ENCODE assay signal across 8 mouse cellular contexts in the genomic region with DNA sequence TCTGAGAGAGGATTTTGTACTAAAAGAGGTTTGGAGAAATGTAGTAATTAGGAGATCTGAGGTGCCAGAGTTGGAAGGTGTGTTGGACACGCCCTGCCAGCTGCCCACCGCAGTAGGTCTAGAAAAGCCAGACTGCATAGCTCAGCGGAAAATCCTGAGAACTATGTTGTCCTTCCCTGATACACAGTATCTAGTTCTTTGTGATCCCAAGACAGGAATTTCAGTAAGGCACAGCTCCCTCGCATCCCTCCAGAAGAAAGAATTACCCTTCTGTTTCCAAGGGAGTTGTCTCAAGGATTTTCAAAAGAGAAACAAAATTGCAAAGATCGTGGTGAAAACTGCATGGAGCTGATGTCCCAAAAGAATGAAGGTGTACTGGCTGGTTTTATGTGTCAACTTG. TPM values are rescaled to one million over a fixed set of nuclear protein-coding genes. Genes with fewer than 3 reads are reported as not detected.
A peak's percentile ranks its signal among the peaks of the same experiment; 100 is the strongest.
DNase-seq lines count a peak whose midpoint lies in the region; ATAC-seq lines count a peak whose summit lies in the region.

No protein-coding gene starts in this region.

- H3K27me3 ChIP-seq in kidney, embryonic 16.5 days (ENCODE audit: insufficient read depth, low read length): no peaks in the 10 kb centered on the region
- H3K27me3 ChIP-seq in embryonic facial prominence, embryonic 11.5 days (ENCODE audit: control insufficient read depth, insufficient read depth, low read length): no peaks in the 10 kb centered on the region
- H3K27me3 ChIP-seq in intestine, embryonic 14.5 days (replicated peaks; ENCODE audit: control insufficient read depth, insufficient read depth, low read length): no peaks in the 10 kb centered on the region
- no peaks in the 10 kb centered on the region for H3K27me3 ChIP-seq in neural tube, embryonic 11.5 days (ENCODE audit: control insufficient read depth, insufficient read depth, low read length)

- DNase-seq in kidney, postnatal 14 days: no peak
- DNase-seq in embryonic facial prominence, embryonic 11.5 days (ENCODE audit: low spot score): no peak
- DNase-seq in intestine, embryonic 14.5 days (ENCODE audit: low spot score): no peak
- no peak for DNase-seq in neural tube, embryonic 11.5 days (ENCODE audit: low spot score)
- no peak for DNase-seq in T-cell, adult 2 months (ENCODE audit: low spot score)
- DNase-seq in gastrocnemius, adult 8-10 months (ENCODE audit: low spot score in 2 of 2): no peak
- DNase-seq in natural killer cell, adult 2 months (ENCODE audit: low spot score in 2 of 2): no peak

- peaks cover 30% of the 10 kb centered on the region for H3K36me3 ChIP-seq in kidney, embryonic 16.5 days (ENCODE audit: insufficient read depth, low read length)
- H3K36me3 ChIP-seq in embryonic facial prominence, embryonic 11.5 days (replicated peaks; ENCODE audit: control insufficient read depth, insufficient read depth, low read depth, low read length): peaks cover 19% of the 10 kb centered on the region
- peaks cover 32% of the 10 kb centered on the region for H3K36me3 ChIP-seq in intestine, embryonic 14.5 days (ENCODE audit: control insufficient read depth, insufficient read depth, low read length)
- peaks cover 20% of the 10 kb centered on the region for H3K36me3 ChIP-seq in neural tube, embryonic 11.5 days (ENCODE audit: control insufficient read depth, insufficient read depth, low read length)

- WGBS in kidney, embryonic 16.5 days: under 1% methylated on average over 5 of the region's 5 CpGs
- WGBS in embryonic facial prominence, embryonic 11.5 days: 2% methylated on average over 5 of the region's 5 CpGs
- 0% methylated on average over 5 of the region's 5 CpGs for WGBS in intestine, embryonic 14.5 days
- 3% methylated on average over 5 of the region's 5 CpGs for WGBS in neural tube, embryonic 11.5 days

- peak overlapping the region; percentile 66 for H3K4me2 ChIP-seq in kidney, embryonic 16.5 days (replicated peaks; ENCODE audit: low read depth, low read length)
- peak overlapping the region; percentile 56 for H3K4me2 ChIP-seq in embryonic facial prominence, embryonic 11.5 days (ENCODE audit: low read depth, low read length)
- peak overlapping the region; percentile 78 for H3K4me2 ChIP-seq in intestine, embryonic 14.5 days (ENCODE audit: low read length)
- H3K4me2 ChIP-seq in neural tube, embryonic 11.5 days (ENCODE audit: low read depth): peak overlapping the region; percentile 63

- peak overlapping the region; percentile 99 for H3K9ac ChIP-seq in kidney, embryonic 16.5 days (replicated peaks; ENCODE audit: low read length)
- peak overlapping the region; percentile 74 for H3K9ac ChIP-seq in embryonic facial prominence, embryonic 11.5 days (replicated peaks; ENCODE audit: low read length)
- H3K9ac ChIP-seq in intestine, embryonic 14.5 days (ENCODE audit: low read length): peak overlapping the region; percentile 92
- H3K9ac ChIP-seq in neural tube, embryonic 11.5 days (ENCODE audit: low read length): peak overlapping the region; percentile 71

- no peak for ATAC-seq in kidney, embryonic 16.5 days (ENCODE audit: low FRiP score, low TSS enrichment)
- ATAC-seq in embryonic facial prominence, embryonic 11.5 days (replicated peaks; ENCODE audit: insufficient number of reproducible peaks, low FRiP score, low TSS enrichment, low read depth): no peak
- ATAC-seq in intestine, embryonic 14.5 days (replicated peaks; ENCODE audit: low FRiP score, low TSS enrichment, low read depth): no peak
- no peak for ATAC-seq in neural tube, embryonic 11.5 days (ENCODE audit: insufficient read depth, low FRiP score, low TSS enrichment)

- H3K27ac ChIP-seq in kidney, embryonic 16.5 days (ENCODE audit: low read length): peak overlapping the region; percentile 96
- H3K27ac ChIP-seq in embryonic facial prominence, embryonic 11.5 days (replicated peaks; ENCODE audit: low read depth, low read length): peak overlapping the region; percentile 92
- H3K27ac ChIP-seq in intestine, embryonic 14.5 days (ENCODE audit: low read depth): peak overlapping the region; percentile 97
- H3K27ac ChIP-seq in neural tube, embryonic 11.5 days (ENCODE audit: low read depth, low read length): peak overlapping the region; percentile 84

- peaks cover 46% of the 10 kb centered on the region for H3K4me1 ChIP-seq in kidney, embryonic 16.5 days (ENCODE audit: insufficient read depth, low read length)
- peaks cover 6% of the 10 kb centered on the region; the same call in 1 of the 2 replicates for H3K4me1 ChIP-seq in embryonic facial prominence, embryonic 11.5 days (ENCODE audit: control insufficient read depth, insufficient read depth, low read length)
- H3K4me1 ChIP-seq in intestine, embryonic 14.5 days (replicated peaks; ENCODE audit: control insufficient read depth, insufficient read depth, low read length): peaks cover 31% of the 10 kb centered on the region
- H3K4me1 ChIP-seq in neural tube, embryonic 11.5 days (ENCODE audit: control insufficient read depth, insufficient read depth, low read length): peaks cover 18% of the 10 kb centered on the region

- H3K9me3 ChIP-seq in kidney, embryonic 16.5 days (ENCODE audit: low read length): no peaks in the 10 kb centered on the region
- H3K9me3 ChIP-seq in embryonic facial prominence, embryonic 11.5 days (replicated peaks; ENCODE audit: control insufficient read depth, low read length): no peaks in the 10 kb centered on the region
- no peaks in the 10 kb centered on the region for H3K9me3 ChIP-seq in intestine, embryonic 14.5 days (ENCODE audit: control insufficient read depth, low read length)
- no peaks in the 10 kb centered on the region for H3K9me3 ChIP-seq in neural tube, embryonic 11.5 days (ENCODE audit: control insufficient read depth, low read length)

- H3K4me3 ChIP-seq in kidney, embryonic 16.5 days (ENCODE audit: low read length): peak overlapping the region; percentile 97
- peak overlapping the region; percentile 81 for H3K4me3 ChIP-seq in embryonic facial prominence, embryonic 11.5 days (ENCODE audit: low read depth, low read length)
- H3K4me3 ChIP-seq in intestine, embryonic 14.5 days (ENCODE audit: low read depth, low read length): peak overlapping the region; percentile 69
- H3K4me3 ChIP-seq in neural tube, embryonic 11.5 days (ENCODE audit: low read depth, low read length): peak overlapping the region; percentile 76

RNA-seq across cellular contexts. Expression of gene Tubb5, which starts 0.5 kb away (rescaled TPM):
- 905 and 985 TPM in 2 replicates for polyA plus RNA-seq in kidney, embryonic 16.5 days (2015; fragmentation: Nextera tagmentation; extraction: Ambion mirVana)
- 1,420 and 1,481 TPM in 2 replicates for polyA plus RNA-seq in embryonic facial prominence, embryonic 11.5 days (2014; fragmentation: Nextera tagmentation; extraction: Ambion mirVana)
- 923 and 1,006 TPM in 2 replicates for polyA plus RNA-seq in intestine, embryonic 14.5 days (2014; fragmentation: Nextera tagmentation; extraction: Ambion mirVana)
- polyA plus RNA-seq in neural tube, embryonic 11.5 days (2014; fragmentation: Nextera tagmentation; extraction: Ambion mirVana): 1,543 and 1,545 TPM in 2 replicates
- total RNA-seq in gastrocnemius, adult 8-10 months (2022): 10 to 100 TPM; 26.7 to 34.5 (median 28.3) TPM

RNA-seq across cellular contexts. Expression of gene Mdc1, which starts 2.7 kb away (rescaled TPM):
- 16.3 and 16.7 TPM in 2 replicates for polyA plus RNA-seq in kidney, embryonic 16.5 days (2015; fragmentation: Nextera tagmentation; extraction: Ambion mirVana)
- polyA plus RNA-seq in embryonic facial prominence, embryonic 11.5 days (2014; fragmentation: Nextera tagmentation; extraction: Ambion mirVana): 22.2 and 23.4 TPM in 2 replicates
- polyA plus RNA-seq in intestine, embryonic 14.5 days (2014; fragmentation: Nextera tagmentation; extraction: Ambion mirVana): 16.6 and 17.8 TPM in 2 replicates
- polyA plus RNA-seq in neural tube, embryonic 11.5 days (2014; fragmentation: Nextera tagmentation; extraction: Ambion mirVana): 15.0 and 18.3 TPM in 2 replicates
- 1 to 10 TPM; 3.2 to 5.0 (median 4.0) TPM for total RNA-seq in gastrocnemius, adult 8-10 months (2022)

RNA-seq across cellular contexts. Expression of gene Flot1, which starts 15.5 kb away (rescaled TPM):
- 52.7 and 56.9 TPM in 2 replicates for polyA plus RNA-seq in kidney, embryonic 16.5 days (2015; fragmentation: Nextera tagmentation; extraction: Ambion mirVana)
- polyA plus RNA-seq in embryonic facial prominence, embryonic 11.5 days (2014; fragmentation: Nextera tagmentation; extraction: Ambion mirVana): 46.7 and 53.8 TPM in 2 replicates
- 42.5 and 48.5 TPM in 2 replicates for polyA plus RNA-seq in intestine, embryonic 14.5 days (2014; fragmentation: Nextera tagmentation; extraction: Ambion mirVana)
- polyA plus RNA-seq in neural tube, embryonic 11.5 days (2014; fragmentation: Nextera tagmentation; extraction: Ambion mirVana): 48.5 and 52.3 TPM in 2 replicates
- total RNA-seq in gastrocnemius, adult 8-10 months (2022): 10 to 100 TPM; 52.6 to 67.2 (median 55.9) TPM

RNA-seq across cellular contexts. Expression of gene Ier3, which starts 17.1 kb away (rescaled TPM):
- 33.5 and 40.4 TPM in 2 replicates for polyA plus RNA-seq in kidney, embryonic 16.5 days (2015; fragmentation: Nextera tagmentation; extraction: Ambion mirVana)
- 2.7 and 3.4 TPM in 2 replicates for polyA plus RNA-seq in embryonic facial prominence, embryonic 11.5 days (2014; fragmentation: Nextera tagmentation; extraction: Ambion mirVana)
- 4.4 and 5.1 TPM in 2 replicates for polyA plus RNA-seq in intestine, embryonic 14.5 days (2014; fragmentation: Nextera tagmentation; extraction: Ambion mirVana)
- polyA plus RNA-seq in neural tube, embryonic 11.5 days (2014; fragmentation: Nextera tagmentation; extraction: Ambion mirVana): 2.0 and 2.8 TPM in 2 replicates
- 1 to 10 TPM; 5.6 to 7.8 (median 6.6) TPM for total RNA-seq in gastrocnemius, adult 8-10 months (2022)

RNA-seq across cellular contexts. Expression of gene Nrm, which starts 22.5 kb away (rescaled TPM):
- polyA plus RNA-seq in kidney, embryonic 16.5 days (2015; fragmentation: Nextera tagmentation; extraction: Ambion mirVana): 63.3 and 67.0 TPM in 2 replicates
- 48.8 and 53.2 TPM in 2 replicates for polyA plus RNA-seq in embryonic facial prominence, embryonic 11.5 days (2014; fragmentation: Nextera tagmentation; extraction: Ambion mirVana)
- 62.6 and 69.3 TPM in 2 replicates for polyA plus RNA-seq in intestine, embryonic 14.5 days (2014; fragmentation: Nextera tagmentation; extraction: Ambion mirVana)
- 47.3 and 50.3 TPM in 2 replicates for polyA plus RNA-seq in neural tube, embryonic 11.5 days (2014; fragmentation: Nextera tagmentation; extraction: Ambion mirVana)
- 1 to 10 TPM in 2 of 4 experiments, under 1 TPM in 2; 0.52 to 2.6 (median 1.4) TPM for total RNA-seq in gastrocnemius, adult 8-10 months (2022)
